Mouse (Mus musculus): ENCODE data around the gene Tmem254a. TPM values are rescaled to one million over a fixed set of nuclear protein-coding genes. Genes with fewer than 3 reads are reported as not detected.

The Tmem254a gene
- total RNA-seq (2023; ENCODE audit: inconsistent age), result 4.3 to 8.0 TPM (median 6.6 TPM) in 4 replicates

GRCm38 (mm10) chr14:25927562-25927881 lies at the start of gene Tmem254a:
TSS of gene Tmem254a (minus strand) at chr14:25927672.

DNA sequence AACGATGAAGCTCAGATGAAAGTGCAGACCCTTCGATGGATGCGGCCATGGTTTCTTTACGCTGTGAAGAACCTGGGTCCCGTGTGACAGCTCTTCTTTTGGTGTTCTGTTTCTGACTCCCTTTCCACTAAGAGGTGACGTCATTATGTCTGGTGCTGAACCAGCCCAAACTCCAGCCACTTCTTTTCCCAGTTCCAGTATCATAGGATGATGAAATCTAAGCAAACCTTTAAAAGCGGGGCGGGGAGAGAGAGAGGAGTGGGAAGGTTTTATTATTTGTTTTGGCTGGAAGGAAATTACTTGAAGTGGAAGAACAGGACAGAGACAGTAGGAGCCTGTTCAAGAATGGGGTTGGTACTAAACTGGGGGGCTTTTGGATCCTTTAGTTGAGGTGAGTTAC lies 10.5 kb upstream of the Tmem254a start, which contains the start of gene Cphx1:
Gene Cphx1 (plus strand): TSS at position 301 of the 400 bp plus-strand sequence.

DNA sequence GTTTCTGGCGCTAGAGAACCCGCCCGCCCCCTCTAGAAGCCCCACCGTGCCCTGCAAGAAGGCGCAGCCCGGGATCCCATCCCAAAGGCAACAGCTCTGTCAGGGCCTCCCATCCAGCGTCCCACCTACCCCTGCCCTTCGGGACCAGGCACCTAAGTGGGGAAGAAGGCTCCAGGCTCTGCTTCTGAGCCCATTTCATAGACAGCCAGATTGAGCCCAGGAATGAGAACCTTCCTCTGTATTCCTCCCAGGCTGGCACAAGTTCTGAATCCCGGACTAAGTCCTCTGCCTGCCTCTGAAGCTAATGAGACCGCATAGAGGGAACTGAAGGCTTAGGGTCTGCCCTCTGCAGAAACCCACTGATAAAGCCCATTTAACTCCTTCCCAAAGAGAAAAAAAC lies 24.5 kb downstream of the Tmem254a start, which contains the start of gene Plac9a:
Gene Plac9a (minus strand): TSS at position 101 of the 400 bp plus-strand sequence.

Other genes starting within 250 kb of the Tmem254a start
- gene Ppif, start 233.5 kb downstream of the Tmem254a start, total RNA-seq (2023; ENCODE audit: inconsistent age), result 25.4 to 31.2 TPM (median 26.8 TPM) in 4 replicates
- 18.6 to 20.3 TPM (median 19.7 TPM) in 4 replicates for gene Zcchc24, start 158.6 kb downstream of the Tmem254a start, total RNA-seq (2023; ENCODE audit: inconsistent age)
- 80.3 to 87.7 TPM (median 84.2 TPM) in 4 replicates for gene Anxa11, start 85.5 kb downstream of the Tmem254a start, total RNA-seq (2023; ENCODE audit: inconsistent age)
- not detected in 4 replicates for gene Plac9a, start 24.6 kb downstream of the Tmem254a start, total RNA-seq (2023; ENCODE audit: inconsistent age)
- not detected in 4 replicates for gene Cphx1, start 10.6 kb upstream of the Tmem254a start, total RNA-seq (2023; ENCODE audit: inconsistent age)
- gene Duxbl1, start 50.9 kb upstream of the Tmem254a start, total RNA-seq (2023; ENCODE audit: inconsistent age), result not detected in 4 replicates
- not detected in 4 replicates for gene Gm9780, start 115.0 kb upstream of the Tmem254a start, total RNA-seq (2023; ENCODE audit: inconsistent age)
- gene Tmem254c, start 139.7 kb upstream of the Tmem254a start, total RNA-seq (2023; ENCODE audit: inconsistent age), result 12.6 to 22.2 TPM (median 16.8 TPM) in 4 replicates
- gene Cphx2, start 153.8 kb upstream of the Tmem254a start, total RNA-seq (2023; ENCODE audit: inconsistent age), result not detected in 4 replicates
- not detected in 4 replicates for gene Cphx3, start 154.6 kb upstream of the Tmem254a start, total RNA-seq (2023; ENCODE audit: inconsistent age)
- not detected in 4 replicates for gene Duxbl2, start 190.7 kb upstream of the Tmem254a start, total RNA-seq (2023; ENCODE audit: inconsistent age)